Mouse (Mus musculus) thymus, postnatal 4 days (tissue): ENCODE measurements at regions not wholly inside any gene's neighbourhood (a gene's known extent, or its start where the extent isn't known, plus 50 kb on each side); places are given as distances from the start of the nearest gene placed in this dataset.

Experiments
- DNase-seq: peaks from one replicate; pipeline ENCODE4 v3.0.0; 2021

DNA sequence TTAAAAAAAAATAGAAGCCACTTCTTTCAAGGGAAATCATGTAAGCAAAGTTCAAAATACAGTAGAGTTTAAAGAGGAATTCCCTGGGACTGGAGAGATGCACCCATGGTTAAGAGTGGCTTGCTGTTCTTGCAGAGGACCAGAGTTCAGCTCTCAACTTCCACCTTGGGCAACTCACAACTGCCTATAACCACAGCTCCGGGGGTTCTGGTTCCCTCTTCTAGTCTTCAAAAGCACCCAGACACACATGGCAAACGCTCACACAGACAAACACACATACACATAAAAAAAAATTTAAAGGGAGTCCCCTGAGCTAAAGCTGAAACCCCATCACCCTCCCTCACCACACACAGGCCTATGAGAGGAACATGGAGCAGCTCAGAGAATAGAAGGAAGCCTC is 192.4 kb upstream of the Id2 start:
- no peak for DNase-seq

DNA sequence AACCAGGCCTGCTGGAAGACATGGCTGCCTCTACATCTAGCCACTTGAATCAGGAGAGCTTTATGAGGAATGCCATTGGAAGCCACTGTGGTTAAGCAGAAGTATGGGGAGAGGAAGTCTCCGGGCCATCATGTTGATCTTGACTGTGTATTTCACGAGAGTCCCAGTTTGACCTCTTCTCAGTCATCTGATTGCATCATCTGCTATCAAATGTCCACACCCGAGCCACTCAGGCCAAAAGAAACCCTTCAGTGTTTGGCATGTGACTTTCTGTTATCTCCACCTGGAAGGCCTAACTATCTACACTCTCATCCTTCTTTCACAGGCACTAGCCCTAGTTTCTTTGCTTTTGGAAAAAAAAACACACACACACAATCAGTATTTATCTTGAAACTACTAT is 186.9 kb upstream of the Id2 start:
- no peak for DNase-seq

GRCm38 (mm10) chr12:25281438-25281837 is 184.5 kb upstream of the Id2 start:
- DNase-seq: no peak

DNA sequence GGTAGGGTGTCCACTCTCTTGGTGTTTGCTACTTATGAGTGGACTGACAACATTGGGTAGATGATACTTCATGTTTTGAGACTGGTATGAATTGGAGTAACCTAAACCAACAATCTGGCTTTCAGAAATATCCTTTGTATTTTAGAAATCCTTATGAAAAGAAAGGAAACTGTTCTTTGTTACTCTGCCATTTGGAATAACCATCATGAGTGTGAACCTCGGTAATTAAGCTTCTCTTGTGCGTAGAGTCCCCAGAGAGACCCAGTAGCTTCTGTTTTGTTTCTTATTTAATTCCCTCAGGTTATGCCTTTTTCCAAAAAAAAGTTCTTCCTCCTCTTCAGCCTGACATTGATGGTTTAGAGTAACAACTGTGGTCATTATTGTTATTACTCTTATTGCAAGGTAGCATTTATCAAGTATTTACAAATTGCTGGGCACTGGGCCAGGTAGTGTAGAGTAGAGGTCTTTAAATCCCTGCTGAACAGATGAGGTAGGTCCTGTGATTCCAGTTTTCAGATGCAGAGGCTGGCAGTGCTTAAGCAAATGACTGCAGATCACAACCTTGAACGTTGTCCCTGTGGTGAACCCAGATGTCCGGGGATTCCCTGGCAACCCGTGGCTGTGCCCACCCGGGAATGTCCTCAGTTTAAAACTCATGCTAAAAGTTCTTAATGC is 176.8 kb upstream of the Id2 start:
- no peak for DNase-seq

- no peak for DNase-seq
Measured at GRCm38 (mm10) chr12:25272752-25273125, 175.8 kb upstream of the Id2 start.

DNA sequence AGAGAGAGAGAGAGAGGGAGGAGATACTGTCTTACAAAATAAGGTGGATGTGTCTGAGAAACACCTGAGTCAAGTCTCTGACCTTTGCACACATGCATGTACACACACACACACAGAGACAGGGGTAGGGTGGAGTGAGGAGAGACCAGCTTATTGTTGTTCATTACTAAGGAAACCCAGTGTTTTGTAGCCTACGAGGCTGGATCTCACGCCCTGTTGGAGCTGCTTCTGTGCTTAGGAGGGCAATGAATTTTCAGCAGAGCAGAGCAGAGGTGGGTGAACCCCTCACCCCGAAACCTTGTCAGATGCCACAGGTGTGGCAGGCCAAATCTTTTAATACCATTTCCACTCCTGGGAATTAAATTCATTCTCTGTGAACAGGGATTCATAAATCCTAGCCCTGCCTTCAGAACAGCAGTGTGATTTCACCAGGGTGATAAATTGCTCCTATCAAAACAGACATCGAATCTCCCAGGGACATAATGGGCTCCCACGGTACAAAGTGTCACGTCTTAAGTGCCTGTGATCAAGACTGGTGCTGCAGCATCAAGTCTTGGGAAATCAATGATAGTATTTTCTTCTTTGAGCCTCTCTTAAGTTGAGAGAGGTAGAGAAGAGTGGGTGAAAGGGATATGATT is 175.3 kb upstream of the Id2 start:
- no peak for DNase-seq

DNA sequence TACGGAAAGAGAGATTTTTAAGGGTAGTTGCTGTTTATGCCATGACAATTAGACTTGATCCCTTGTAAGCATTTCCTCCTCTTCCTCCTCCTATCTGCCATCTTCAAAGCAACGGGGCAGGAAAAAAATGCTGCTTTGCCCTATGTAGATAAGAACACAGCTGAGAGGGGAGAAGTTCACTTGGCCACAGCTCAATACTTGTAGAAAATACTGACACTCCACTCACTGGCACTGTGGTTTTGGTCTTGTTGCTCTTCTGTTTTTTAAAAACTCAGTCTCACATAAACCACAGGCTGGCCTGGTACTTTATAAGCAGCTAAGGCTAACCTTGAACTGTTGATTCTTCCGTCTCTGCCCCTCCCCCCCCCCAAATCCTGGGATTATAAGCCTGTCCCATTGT is 172.9 kb upstream of the Id2 start:
- no peak for DNase-seq

DNA sequence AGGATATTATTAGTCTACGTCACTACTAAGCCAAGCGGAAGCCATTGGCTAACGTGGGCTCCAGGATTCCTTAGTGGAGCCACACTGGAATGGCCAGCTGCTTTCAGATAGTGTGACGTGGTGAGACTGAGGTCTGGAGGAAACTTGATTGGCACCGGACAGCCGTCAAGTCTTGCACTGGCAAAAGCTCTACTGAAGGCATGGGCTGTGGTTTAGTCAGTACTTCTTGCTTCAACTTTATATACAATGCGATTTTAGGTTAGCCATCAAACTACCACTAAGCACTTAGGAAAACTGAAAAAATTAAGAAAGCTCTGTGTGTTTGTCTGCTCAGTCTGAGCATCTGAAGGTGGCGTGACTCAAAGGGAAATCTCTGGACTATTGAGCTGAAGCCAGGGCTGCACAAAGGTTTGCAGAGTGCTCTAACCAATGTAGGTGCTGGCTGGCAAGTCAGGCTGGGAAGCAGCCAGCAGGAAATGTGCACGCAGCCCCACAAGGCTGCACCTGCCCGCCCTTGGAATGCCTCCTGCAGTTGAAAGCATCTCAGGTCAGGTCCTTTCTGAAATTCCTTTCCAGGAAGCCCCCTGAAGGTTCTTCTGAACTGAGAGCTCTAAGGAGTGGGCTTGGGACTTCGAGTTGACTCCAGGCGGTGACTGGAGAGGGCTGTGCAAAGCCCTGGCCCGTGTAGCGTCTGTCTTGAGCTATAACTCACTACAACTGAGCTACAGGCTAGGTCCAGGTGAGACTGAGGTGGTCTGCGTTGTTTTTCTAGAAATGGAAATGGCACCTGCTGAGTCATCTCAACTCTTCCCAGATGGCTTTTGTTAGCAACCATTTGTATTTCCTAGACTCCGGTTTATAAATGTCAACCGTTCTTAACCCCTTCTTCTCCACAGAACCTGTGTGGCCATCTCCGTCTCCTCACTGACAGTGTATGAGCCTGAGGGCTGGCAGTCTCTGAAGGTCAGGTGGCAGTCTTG is 172.2 kb upstream of the Id2 start:
- DNase-seq: peak; percentile 41

GRCm38 (mm10) chr12:25268323-25268722 is 171.4 kb upstream of the Id2 start:
- DNase-seq: peak; percentile 39

GRCm38 (mm10) chr12:25267572-25268115 is 170.7 kb upstream of the Id2 start:
- peak; percentile 62 for DNase-seq

GRCm38 (mm10) chr12:25266701-25267571 is 170.0 kb upstream of the Id2 start:
- DNase-seq: peak; percentile 78

- DNase-seq: no peak
Measured at GRCm38 (mm10) chr12:25265560-25266525, 168.9 kb upstream of the Id2 start.

DNA sequence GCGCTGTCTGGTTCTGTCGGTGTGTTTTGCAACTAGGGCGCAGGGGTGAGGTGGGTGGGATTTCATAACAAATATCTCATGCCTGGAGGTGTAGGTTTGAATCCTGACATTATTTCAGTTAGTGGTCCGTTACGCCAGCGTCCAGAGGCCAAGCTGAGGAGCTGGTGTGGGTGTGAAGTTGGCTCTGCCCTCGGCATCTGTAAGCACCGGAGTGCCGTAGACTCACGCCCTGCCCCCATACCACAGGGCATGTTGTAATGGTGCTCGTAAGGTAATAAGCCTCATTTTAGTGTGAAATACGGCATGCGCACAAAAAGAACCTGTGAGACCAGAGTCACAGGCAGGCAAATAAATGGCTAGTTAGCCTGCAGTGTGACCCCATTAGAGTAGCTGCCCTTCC is 168.1 kb upstream of the Id2 start:
- no peak for DNase-seq

DNA sequence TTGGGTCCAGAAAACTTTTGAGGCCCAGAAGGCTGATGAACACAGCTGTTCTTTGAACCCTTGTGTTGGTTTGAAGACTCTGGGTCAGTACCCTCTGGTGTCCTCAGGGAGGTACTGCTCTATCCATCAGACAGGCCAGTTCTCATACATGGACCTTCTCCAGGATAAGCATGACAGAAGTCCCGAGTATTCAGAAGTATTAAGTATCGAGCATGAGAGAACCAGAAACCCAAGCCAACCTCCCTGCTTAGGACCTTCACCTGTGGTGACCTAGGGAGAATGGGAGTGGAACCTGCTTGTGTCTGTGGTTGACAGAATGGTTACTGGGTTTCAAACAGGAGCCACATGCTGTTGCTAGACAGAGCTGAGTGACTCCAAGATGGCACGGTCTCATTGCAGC is 167.5 kb upstream of the Id2 start:
- no peak for DNase-seq

- DNase-seq: no peak
Measured at GRCm38 (mm10) chr12:25262461-25262860, 165.5 kb upstream of the Id2 start.

GRCm38 (mm10) chr12:25259123-25259522 is 162.2 kb upstream of the Id2 start:
- no peak for DNase-seq

DNA sequence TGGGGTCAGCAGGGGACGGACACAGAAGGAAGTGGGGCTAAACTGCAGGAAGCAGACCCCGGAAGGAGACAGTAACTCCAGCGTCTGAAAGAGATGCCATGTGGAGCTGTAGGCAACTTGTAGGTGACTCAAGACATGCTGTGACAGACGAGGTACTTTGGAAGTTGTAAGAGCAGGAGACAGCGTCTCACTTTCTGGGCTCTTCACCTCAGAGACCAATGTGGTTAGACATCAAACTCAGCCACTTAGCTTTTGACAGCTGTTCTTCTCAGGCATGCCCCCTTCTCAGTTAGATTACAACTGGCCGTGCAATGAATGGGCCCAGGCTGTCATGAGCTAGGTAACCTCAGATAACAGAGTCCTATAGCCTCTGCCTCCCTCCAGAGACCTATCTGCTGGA is 159.3 kb upstream of the Id2 start:
- DNase-seq: peak; percentile 31

GRCm38 (mm10) chr12:25254716-25255115 is 157.8 kb upstream of the Id2 start:
- DNase-seq: peak; percentile 52

- DNase-seq: no peak
Measured at GRCm38 (mm10) chr12:25252776-25253510, 156.0 kb upstream of the Id2 start.

DNA sequence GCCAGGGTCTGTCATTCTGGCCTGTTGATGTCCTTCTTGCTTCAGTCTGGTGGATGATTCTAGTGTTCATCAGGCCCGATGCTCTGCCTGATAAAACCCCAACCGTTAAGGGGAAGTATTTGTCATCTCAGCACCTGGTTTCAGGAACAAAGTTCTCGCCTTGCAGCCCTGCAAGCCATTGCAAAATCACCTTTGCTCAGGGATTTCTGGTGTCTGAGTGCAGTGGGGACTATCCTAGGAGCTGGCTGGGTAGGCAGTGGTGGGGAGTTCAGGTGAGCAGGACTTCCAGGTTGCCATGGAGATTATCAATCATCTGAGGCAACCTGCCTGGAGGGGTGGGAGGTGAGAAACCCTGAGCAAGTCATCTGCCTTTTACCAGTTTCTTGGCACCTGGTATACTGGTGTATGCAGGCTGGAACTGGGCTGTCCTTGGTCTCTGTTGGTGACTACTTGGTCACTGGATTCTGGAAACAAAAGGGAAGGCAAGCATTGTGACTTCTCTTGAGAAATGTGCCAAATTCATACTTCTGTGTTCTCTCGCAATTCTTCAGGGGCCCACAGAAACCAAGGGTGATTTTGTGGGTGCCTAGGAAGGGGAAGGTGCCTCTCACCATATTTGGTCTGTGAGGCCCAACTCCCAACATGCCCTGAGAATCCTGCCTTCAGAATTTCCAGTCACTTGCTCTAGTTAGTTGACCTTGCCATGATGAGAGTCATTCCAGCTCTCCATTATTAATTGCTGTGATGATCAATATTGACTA is 154.7 kb upstream of the Id2 start:
- DNase-seq: no peak
